Mouse (Mus musculus): ENCODE results near the gene Wif1.

The Wif1 gene

GRCm38 (mm10) chr10:121033826-121034568, at the start of gene Wif1:
TSS of gene Wif1 (plus strand) at chr10:121033960.
- DNase-seq (ENCODE audit: low spot score in 2 of 2), result peak; percentile 26 to 27

- no peak for DNase-seq (ENCODE audit: low spot score in 2 of 2)
These were observed 31.6 kb upstream of the Wif1 start for GRCm38 (mm10) chr10:121002135-121002534.

- no peak for DNase-seq (ENCODE audit: low spot score in 2 of 2)
These were observed 22.3 kb upstream of the Wif1 start for GRCm38 (mm10) chr10:121011496-121011895.

GRCm38 (mm10) chr10:121016291-121016690, 17.5 kb upstream of the Wif1 start:
- no peak for DNase-seq (ENCODE audit: low spot score in 2 of 2)

- DNase-seq (ENCODE audit: low spot score in 2 of 2), result no peak
These were observed 16.9 kb upstream of the Wif1 start for GRCm38 (mm10) chr10:121016711-121017503.

- no peak for DNase-seq (ENCODE audit: low spot score in 2 of 2)
These were observed 10.8 kb upstream of the Wif1 start for GRCm38 (mm10) chr10:121022951-121023350.

GRCm38 (mm10) chr10:121031802-121032201, 2.0 kb upstream of the Wif1 start:
- no peak for DNase-seq (ENCODE audit: low spot score in 2 of 2)

- peak; percentile 17 to 21 for DNase-seq (ENCODE audit: low spot score in 2 of 2)
These were observed 500 bp upstream of the Wif1 start for GRCm38 (mm10) chr10:121033128-121033791.

GRCm38 (mm10) chr10:121034569-121034947, 798 bp downstream of the Wif1 start:
- no peak for DNase-seq (ENCODE audit: low spot score in 2 of 2)

GRCm38 (mm10) chr10:121038556-121039284, 5.0 kb downstream of the Wif1 start:
- DNase-seq (ENCODE audit: low spot score in 2 of 2), result no peak

GRCm38 (mm10) chr10:121040911-121041310, 7.2 kb downstream of the Wif1 start:
- DNase-seq (ENCODE audit: low spot score in 2 of 2), result no peak

- no peak for DNase-seq (ENCODE audit: low spot score in 2 of 2)
These were observed 13.7 kb downstream of the Wif1 start for GRCm38 (mm10) chr10:121047440-121047839.

- DNase-seq (ENCODE audit: low spot score in 2 of 2), result no peak
These were observed 18.3 kb downstream of the Wif1 start for GRCm38 (mm10) chr10:121052076-121052475.

GRCm38 (mm10) chr10:121055452-121056188, 21.9 kb downstream of the Wif1 start:
- peak in 1 of 2 experiments; percentile 8 for DNase-seq (ENCODE audit: low spot score in 2 of 2)

- DNase-seq (ENCODE audit: low spot score in 2 of 2), result no peak
These were observed 23.1 kb downstream of the Wif1 start for GRCm38 (mm10) chr10:121056823-121057222.

- DNase-seq (ENCODE audit: low spot score in 2 of 2), result no peak
These were observed 25.6 kb downstream of the Wif1 start for GRCm38 (mm10) chr10:121059043-121060003.

- DNase-seq (ENCODE audit: low spot score in 2 of 2), result no peak
These were observed 27.6 kb downstream of the Wif1 start for GRCm38 (mm10) chr10:121061336-121061835.

- DNase-seq (ENCODE audit: low spot score in 2 of 2), result no peak
These were observed 28.9 kb downstream of the Wif1 start for GRCm38 (mm10) chr10:121062704-121063103.

- DNase-seq (ENCODE audit: low spot score in 2 of 2), result no peak
These were observed 33.7 kb downstream of the Wif1 start for GRCm38 (mm10) chr10:121067416-121067951.
